Mouse (Mus musculus) myocyte (in vitro differentiated cells): ENCODE measurements around the gene 1700025G04Rik. TPM values are rescaled to one million over a fixed set of nuclear protein-coding genes. Genes with fewer than 3 reads are reported as not detected.

Source experiments
- H3K27me3 ChIP-seq: one replicate; pipeline ENCODE4 v1.6.1; 2011; ENCODE audit not compliant: control insufficient read depth, insufficient read depth, insufficient read length
- H3K36me3 ChIP-seq: one replicate; pipeline ENCODE4 v1.6.1; 2011; ENCODE audit not compliant: control insufficient read depth, insufficient read depth
- H3K4me2 ChIP-seq: one replicate; pipeline ENCODE4 v1.6.1; 2011; ENCODE audit warnings: low read depth, control low read depth
- H3K4me3 ChIP-seq: one replicate; pipeline ENCODE4 v1.5.1; 2011; ENCODE audit warnings: mild to moderate bottlenecking, control low read depth, moderate library complexity
- H3K79me2 ChIP-seq: one replicate; pipeline ENCODE4 v1.6.1; 2011; ENCODE audit not compliant: control insufficient read depth, insufficient read depth
- H3ac ChIP-seq: one replicate; pipeline ENCODE4 v1.6.1; 2011; ENCODE audit not compliant: control insufficient read depth, insufficient read length
- CEBPB ChIP-seq: IDR thresholded peaks from 2 replicates; pipeline ENCODE4 v1.6.1; 2011; ENCODE audit warnings: mild to moderate bottlenecking, moderate library complexity; ENCODE audit not compliant: poor library complexity, insufficient read depth, severe bottlenecking
- E2F4 ChIP-seq: IDR thresholded peaks from one replicate; pipeline ENCODE4 v1.6.1; 2011; ENCODE audit warnings: mild to moderate bottlenecking, control low read depth, moderate library complexity; ENCODE audit not compliant: insufficient read depth
- MAX ChIP-seq: IDR thresholded peaks from one replicate; pipeline ENCODE4 v1.6.1; 2011; ENCODE audit warnings: low read depth, mild to moderate bottlenecking, control low read depth
- MYOD1 ChIP-seq, 3 experiments: IDR thresholded peaks; one replicate each; pipeline ENCODE4 v1.6.1; 2011; ENCODE audit warnings: control low read depth in 2 of 3, low read depth in 2 of 3, mild to moderate bottlenecking in 2 of 3, moderate library complexity in 1 of 3; ENCODE audit not compliant: insufficient read length in 2 of 3, control insufficient read depth in 1 of 3
- MYOG ChIP-seq, 3 experiments: IDR thresholded peaks; one replicate each; pipeline ENCODE4 v1.6.1; 2011; ENCODE audit warnings: control low read depth in 2 of 3, low read depth in 2 of 3, mild to moderate bottlenecking in 2 of 3; ENCODE audit not compliant: insufficient read length in 2 of 3, control insufficient read depth in 1 of 3, insufficient read depth in 1 of 3
- POLR2A ChIP-seq: IDR thresholded peaks from one replicate; pipeline ENCODE4 v1.6.1; 2011; ENCODE audit warnings: low read depth, mild to moderate bottlenecking, control low read depth, moderate library complexity; ENCODE audit not compliant: insufficient read length
- POLR2AphosphoS2 ChIP-seq: IDR thresholded peaks from one replicate; pipeline ENCODE4 v1.6.1; 2011; ENCODE audit warnings: low read depth, control low read depth; ENCODE audit not compliant: insufficient read length
- REST ChIP-seq: IDR thresholded peaks from one replicate; pipeline ENCODE4 v1.6.1; 2011; ENCODE audit warnings: mild to moderate bottlenecking, control low read depth, moderate library complexity; ENCODE audit not compliant: insufficient read depth, insufficient read length
- SRF ChIP-seq: IDR thresholded peaks from one replicate; pipeline ENCODE4 v1.6.1; 2011; ENCODE audit warnings: low read depth; ENCODE audit not compliant: control insufficient read depth, insufficient read length
- TCF12 ChIP-seq: IDR thresholded peaks from one replicate; pipeline ENCODE4 v1.6.1; 2011; ENCODE audit warnings: mild to moderate bottlenecking, control low read depth; ENCODE audit not compliant: poor library complexity, insufficient read depth, severe bottlenecking
- TCF3 ChIP-seq: IDR thresholded peaks from one replicate; pipeline ENCODE4 v1.6.1; 2011; ENCODE audit warnings: low read depth, control low read depth; ENCODE audit not compliant: insufficient read length
- USF1 ChIP-seq: IDR thresholded peaks from one replicate; pipeline ENCODE4 v1.6.1; 2011; ENCODE audit warnings: low read depth, mild to moderate bottlenecking, control low read depth, moderate library complexity
- polyA plus RNA-seq: library from polyadenylated mRNA; unstranded; fragments of >200 nt; fragmentation: generic; extraction: Trizol; gene quantifications from one replicate; pipeline ENCODE4 v1.2.1, GENCODE M21; 2012; ENCODE audit warnings: missing spikeins

Gene 1700025G04Rik
- polyA plus RNA-seq, 1 experiment = 3.3 TPM

GRCm38 (mm10) chr1:151891194-151891593 lies 198.7 kb downstream of the 1700025G04Rik start:
- Histone ChIP-seq H3K79me2 (no peaks in the 10 kb centered on the region), H3ac (no peak overlapping the region), H3K4me2 (no peak overlapping the region), H3K27me3 (no peaks in the 10 kb centered on the region), H3K4me3 (no peak overlapping the region), H3K36me3 (no peaks in the 10 kb centered on the region)
- TF ChIP-seq REST (no peak), TCF12 (no peak), POLR2AphosphoS2 (no peak), SRF (no peak), MYOG (IDR thresholded peaks at IDR 0.05; ENCODE audit: control insufficient read depth in 1 of 3, insufficient read depth in 1 of 3, insufficient read length in 2 of 3, low read depth in 2 of 3) (no peak), CEBPB (no peak), MYOD1 (IDR thresholded peaks at IDR 0.05; ENCODE audit: control insufficient read depth in 1 of 3, insufficient read length in 2 of 3, low read depth in 2 of 3) (no peak), MAX (no peak), USF1 (no peak), POLR2A (no peak), E2F4 (no peak)

GRCm38 (mm10) chr1:151890041-151890621 lies 199.8 kb downstream of the 1700025G04Rik start:
- Histone ChIP-seq H3K79me2 (no peaks in the 10 kb centered on the region), H3K4me3 (no peak overlapping the region), H3K4me2 (no peak overlapping the region), H3K27me3 (no peaks in the 10 kb centered on the region), H3K36me3 (no peaks in the 10 kb centered on the region), H3ac (no peak overlapping the region)
- TF ChIP-seq REST = no peak
- no peak for TF ChIP-seq USF1

GRCm38 (mm10) chr1:151887631-151888030 lies 202.3 kb downstream of the 1700025G04Rik start:
- Histone ChIP-seq H3K36me3 (no peaks in the 10 kb centered on the region), H3ac (no peak overlapping the region), H3K4me3 (no peak overlapping the region), H3K27me3 (no peaks in the 10 kb centered on the region), H3K4me2 (no peak overlapping the region), H3K79me2 (no peaks in the 10 kb centered on the region)
- no peak for TF ChIP-seq TCF12

GRCm38 (mm10) chr1:151887126-151887525 lies 202.8 kb downstream of the 1700025G04Rik start:
- H3ac ChIP-seq = no peak overlapping the region
- H3K4me3 ChIP-seq = no peak overlapping the region
- no peak overlapping the region for H3K4me2 ChIP-seq
- TF ChIP-seq MYOD1 (IDR thresholded peaks at IDR 0.05; ENCODE audit: control insufficient read depth in 1 of 3, insufficient read length in 2 of 3, low read depth in 2 of 3) (no peak), TCF3 (no peak), POLR2AphosphoS2 (no peak), TCF12 (no peak), POLR2A (no peak), E2F4 (no peak), CEBPB (no peak)
- H3K36me3 ChIP-seq = no peaks in the 10 kb centered on the region
- H3K79me2 ChIP-seq = no peaks in the 10 kb centered on the region
- no peaks in the 10 kb centered on the region for H3K27me3 ChIP-seq

GRCm38 (mm10) chr1:151886171-151886570 lies 203.8 kb downstream of the 1700025G04Rik start:
- Histone ChIP-seq H3K27me3 (no peaks in the 10 kb centered on the region), H3K4me2 (no peak overlapping the region), H3ac (no peak overlapping the region), H3K4me3 (no peak overlapping the region), H3K36me3 (no peaks in the 10 kb centered on the region), H3K79me2 (no peaks in the 10 kb centered on the region)
- TF ChIP-seq MAX (no peak), CEBPB (no peak), MYOG (IDR thresholded peaks at IDR 0.05; ENCODE audit: control insufficient read depth in 1 of 3, insufficient read depth in 1 of 3, insufficient read length in 2 of 3, low read depth in 2 of 3) (no peak), E2F4 (no peak), MYOD1 (IDR thresholded peaks at IDR 0.05; ENCODE audit: control insufficient read depth in 1 of 3, insufficient read length in 2 of 3, low read depth in 2 of 3) (no peak), SRF (no peak), REST (no peak), TCF3 (no peak)

- no peaks in the 10 kb centered on the region for H3K79me2 ChIP-seq
These were observed 208.7 kb downstream of the 1700025G04Rik start for GRCm38 (mm10) chr1:151881253-151881652.

More at GRCm38 (mm10) chr1:151881253-151881652, 208.7 kb downstream of the 1700025G04Rik start:
- no peaks in the 10 kb centered on the region for H3K36me3 ChIP-seq
- H3ac ChIP-seq = no peak overlapping the region
- no peak overlapping the region for H3K4me3 ChIP-seq
- no peak overlapping the region for H3K4me2 ChIP-seq
- H3K27me3 ChIP-seq = no peaks in the 10 kb centered on the region
- no peak for TF ChIP-seq TCF3
- no peak for TF ChIP-seq E2F4
- TF ChIP-seq TCF12 = no peak
- no peak for TF ChIP-seq USF1
- no peak for TF ChIP-seq MAX
- no peak for TF ChIP-seq REST
- no peak for TF ChIP-seq POLR2AphosphoS2
- TF ChIP-seq CEBPB = no peak
- TF ChIP-seq SRF = no peak
- TF ChIP-seq POLR2A = no peak
- TF ChIP-seq MYOD1 (IDR thresholded peaks at IDR 0.05; ENCODE audit: control insufficient read depth in 1 of 3, insufficient read length in 2 of 3, low read depth in 2 of 3) = no peak
